Mouse (Mus musculus): ENCODE measurements around the gene Ap5s1. TPM values are rescaled to one million over a fixed set of nuclear protein-coding genes. Genes with fewer than 3 reads are reported as not detected.
A peak's percentile ranks its signal among the peaks of the same experiment; 100 is the strongest.

Gene Ap5s1
- total RNA-seq, 1 experiment from 2014 or later: 3.0 TPM

DNA sequence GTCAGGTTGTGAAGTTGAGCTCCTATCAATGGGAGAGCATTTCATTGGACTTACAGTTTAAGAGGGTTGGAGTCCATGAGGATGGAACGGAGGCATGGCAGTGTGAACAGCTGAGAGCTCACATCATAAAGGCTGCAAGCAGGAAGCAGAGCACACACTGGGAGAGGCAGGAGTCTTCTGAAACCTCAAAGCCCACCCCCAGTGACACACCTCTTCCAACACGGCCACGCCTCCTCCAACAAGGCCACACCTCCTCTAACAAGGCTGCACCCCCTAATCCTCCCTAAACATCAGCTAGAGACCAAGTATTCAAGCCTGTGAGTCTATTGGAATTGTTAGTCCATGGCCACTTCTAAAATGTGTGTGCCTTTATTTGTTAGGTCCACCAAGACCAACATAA, 48.9 kb downstream of the Ap5s1 start:
- ATAC-seq (replicated peaks; ENCODE audit: insufficient number of reproducible peaks, low FRiP score, low TSS enrichment, poor library complexity, severe bottlenecking): no peak

DNA sequence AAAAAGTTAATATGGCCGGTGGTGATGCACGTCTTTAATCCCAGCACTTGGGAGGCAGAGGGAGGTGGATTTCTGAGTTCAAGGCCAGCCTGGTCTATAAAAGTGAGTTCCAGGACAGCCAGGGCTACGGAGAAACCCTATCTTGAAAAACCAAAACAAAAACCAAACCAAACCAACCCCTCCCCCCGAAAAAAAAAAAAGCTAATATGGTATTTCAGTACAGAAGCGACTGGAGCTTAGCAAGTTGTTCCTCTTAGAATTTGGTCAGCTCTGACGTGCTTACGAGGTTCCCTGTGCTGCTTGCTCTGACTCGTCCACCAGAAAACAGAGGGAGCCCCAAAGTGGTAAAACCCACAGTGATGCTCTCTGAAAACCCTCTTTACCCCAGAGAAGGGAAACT, 51.8 kb downstream of the Ap5s1 start:
- no peak for ATAC-seq (replicated peaks; ENCODE audit: insufficient number of reproducible peaks, low FRiP score, low TSS enrichment, poor library complexity, severe bottlenecking)

DNA sequence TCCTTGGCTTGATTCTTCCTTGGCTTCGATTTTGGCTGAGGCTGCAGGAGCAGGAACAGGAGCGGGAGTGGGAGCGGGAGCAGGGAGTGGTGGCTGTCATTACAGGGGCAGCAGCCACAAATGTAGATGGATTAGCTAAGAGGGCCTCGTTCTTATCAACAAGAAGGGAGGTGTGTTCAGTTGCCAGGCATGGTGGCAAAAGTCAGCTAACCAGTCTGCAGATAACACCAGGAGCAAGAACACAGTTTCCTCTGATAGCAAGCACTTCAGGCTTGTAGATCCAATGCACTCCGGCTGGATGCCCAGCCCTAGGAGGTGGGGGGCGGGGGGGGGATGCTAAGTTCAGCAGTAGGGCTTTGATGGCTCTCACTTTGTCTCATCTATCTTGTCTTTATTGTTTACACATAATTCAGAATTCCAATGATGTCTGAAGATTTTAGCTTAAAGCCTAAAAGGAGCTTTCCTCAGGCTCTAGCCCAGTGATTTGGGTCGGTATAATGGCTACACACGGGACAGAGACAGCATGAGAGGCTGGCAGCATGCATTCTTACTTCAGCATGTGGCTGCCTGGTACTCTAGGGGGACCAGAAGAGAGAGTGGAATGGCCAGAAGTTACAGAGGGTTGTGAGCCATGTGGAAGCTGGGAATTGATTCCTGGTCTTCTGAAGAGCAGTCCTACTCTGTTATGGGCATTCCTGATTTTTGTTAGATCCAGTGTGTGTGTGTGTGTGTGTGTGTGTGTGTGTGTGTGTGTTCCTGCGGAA, 53.8 kb downstream of the Ap5s1 start:
- ATAC-seq (replicated peaks; ENCODE audit: insufficient number of reproducible peaks, low FRiP score, low TSS enrichment, poor library complexity, severe bottlenecking): no peak

DNA sequence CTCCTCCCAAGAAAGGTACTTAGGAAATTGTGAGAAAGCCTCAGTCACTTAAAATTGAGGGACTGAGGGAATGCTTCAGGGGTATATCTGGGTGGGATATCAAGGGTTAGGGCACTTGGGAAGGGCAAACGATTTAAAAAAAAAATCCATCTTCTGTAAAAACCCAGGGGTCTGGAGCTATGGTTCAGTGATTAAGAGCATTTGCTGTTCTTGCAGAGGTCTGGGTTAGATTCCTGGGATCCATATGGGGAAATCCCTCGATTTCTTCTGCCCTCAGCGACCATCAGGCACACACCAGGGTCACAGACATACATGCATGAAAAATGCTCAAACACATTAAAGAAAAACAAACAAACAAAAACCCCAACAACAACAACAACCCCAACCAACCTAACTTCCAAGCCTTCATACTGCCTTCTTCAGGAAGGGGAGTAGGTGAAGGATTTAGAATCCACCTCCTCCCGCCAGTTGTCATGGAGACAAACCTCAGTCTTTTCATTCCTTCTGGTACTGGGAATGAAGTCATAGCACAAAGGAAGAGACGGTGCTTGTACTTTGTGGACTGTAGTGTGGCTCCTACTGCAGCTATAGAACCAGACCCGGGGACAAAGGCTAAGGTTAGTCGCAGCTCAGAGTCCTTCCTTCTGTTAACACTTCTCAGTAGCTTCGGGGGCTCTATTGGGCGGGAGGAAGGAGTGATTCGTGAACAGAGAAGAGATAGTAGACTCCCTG, 54.8 kb downstream of the Ap5s1 start:
- ATAC-seq (replicated peaks; ENCODE audit: insufficient number of reproducible peaks, low FRiP score, low TSS enrichment, poor library complexity, severe bottlenecking): no peak

DNA sequence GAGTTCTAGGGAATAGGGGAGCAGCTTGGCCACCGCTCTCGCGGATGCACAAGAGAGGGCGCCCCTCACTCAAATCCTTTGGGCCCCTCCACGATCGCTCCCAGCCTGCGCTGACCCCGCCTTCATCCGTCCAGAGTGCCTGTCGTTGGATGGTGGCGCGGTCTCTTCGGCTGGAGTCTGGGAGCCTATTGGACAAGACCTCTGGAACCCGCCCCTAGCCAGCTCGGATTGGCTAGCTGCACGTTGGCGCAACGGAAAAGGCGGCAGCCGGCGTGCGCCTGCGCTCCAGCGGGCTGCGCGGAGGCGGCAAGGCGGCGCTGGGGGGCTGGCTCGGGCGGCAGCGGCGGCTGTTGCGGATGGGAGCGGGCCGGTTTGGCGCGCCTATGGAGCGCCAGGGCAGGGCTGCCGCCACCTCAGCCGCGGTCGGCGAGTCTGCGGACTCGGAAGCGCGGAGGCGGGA, 55.4 kb downstream of the Ap5s1 start, which contains the start of gene Pank2:
TSS of gene Pank2 (plus strand) at position 283 of the 460 bp plus-strand sequence.
- ATAC-seq (replicated peaks; ENCODE audit: insufficient number of reproducible peaks, low FRiP score, low TSS enrichment, poor library complexity, severe bottlenecking): peak; percentile 99

Other genes with a start within 250 kb of the Ap5s1 start
- gene Gfra4, start 164.0 kb upstream of the Ap5s1 start, total RNA-seq (2017): not detected in 3 replicates
- gene Adam33, start 143.3 kb upstream of the Ap5s1 start, total RNA-seq (2017): not detected in 3 replicates
- gene Siglec1, start 120.3 kb upstream of the Ap5s1 start, total RNA-seq (2017): 0.68 to 0.75 TPM in 2 of 3 replicates, not detected in the other
- not detected in 3 replicates for gene Hspa12b, start 79.8 kb upstream of the Ap5s1 start, total RNA-seq (2017)
- not detected in 3 replicates for gene Gm11037, start 73.6 kb upstream of the Ap5s1 start, total RNA-seq (2017)
- gene 1700037H04Rik, start 47.0 kb upstream of the Ap5s1 start, total RNA-seq (2017): 4.0 to 11.8 TPM (median 5.2 TPM) in 3 replicates
- gene Cenpb, start 27.0 kb upstream of the Ap5s1 start, total RNA-seq (2017): 12.5 to 17.0 TPM (median 14.0 TPM) in 3 replicates
- gene Cdc25b, start 20.1 kb upstream of the Ap5s1 start, total RNA-seq (2017): 7.7 to 39.4 TPM (median 11.3 TPM) in 3 replicates
- gene Spef1, start 19.8 kb upstream of the Ap5s1 start, total RNA-seq (2017): 0.38 to 1.6 TPM in 2 of 3 replicates, not detected in the other
- 8.0 to 16.9 TPM (median 9.0 TPM) in 3 replicates for gene Mavs, start 27.0 kb downstream of the Ap5s1 start, total RNA-seq (2017)
- gene Pank2, start 55.4 kb downstream of the Ap5s1 start, total RNA-seq (2017): 38.1 to 53.4 TPM (median 45.9 TPM) in 3 replicates
- gene Rnf24, start 145.8 kb downstream of the Ap5s1 start, total RNA-seq (2017): 1.5 to 7.3 TPM (median 1.8 TPM) in 3 replicates